Mouse (Mus musculus) olfactory bulb, adult 2 months (tissue): ENCODE data around the gene Slc46a3. TPM values are rescaled to one million over a fixed set of nuclear protein-coding genes. Genes with fewer than 3 reads are reported as not detected.
A peak's percentile ranks its signal among the peaks of the same experiment; 100 is the strongest.

ENCODE experiments used
- H3K27ac ChIP-seq: fragments of 200-500 bp; 2 replicates; pipeline ENCODE4 v1.5.1; 2012; ENCODE audit warnings: low read depth, low read length; ENCODE audit not compliant: insufficient read depth
- H3K4me1 ChIP-seq: fragments of 200-500 bp; 2 replicates; pipeline ENCODE4 v1.6.1; 2012; ENCODE audit warnings: low read length; ENCODE audit not compliant: control insufficient read depth, insufficient read depth
- H3K4me3 ChIP-seq: fragments of 200-500 bp; 2 replicates; pipeline ENCODE4 v1.5.1; 2012; ENCODE audit warnings: mild to moderate bottlenecking, low read depth, low read length, moderate library complexity; ENCODE audit not compliant: insufficient read depth
- CTCF ChIP-seq: fragments of 200-500 bp; IDR thresholded peaks from 2 replicates; pipeline ENCODE4 v1.5.1; 2012; ENCODE audit warnings: low read depth, mild to moderate bottlenecking, low read length, moderate library complexity; ENCODE audit not compliant: insufficient read depth
- POLR2A ChIP-seq: fragments of 200-500 bp; IDR thresholded peaks from 2 replicates; pipeline ENCODE4 v1.6.1; 2012; ENCODE audit warnings: mild to moderate bottlenecking, low read depth, low read length, moderate library complexity; ENCODE audit not compliant: insufficient read depth
- WGBS: fragments of 180-500 bp; shearing (Covaris S2); methylation state at CpG from one replicate; pipeline ENCODE4 v1.1.7; 2018; 5-methylcytosine and 5-hydroxymethylcytosine counted together
- polyA plus RNA-seq: library from polyadenylated mRNA; stranded (reverse); fragments of >200 nt; gene quantifications from 2 replicates; pipeline ENCODE4 v1.2.4, GENCODE M21; 2012; ENCODE audit warnings: low replicate concordance; ENCODE audit not compliant: missing spikeins, insufficient read depth, insufficient read length

Slc46a3 gene
- polyA plus RNA-seq, 1 experiment = not detected

GRCm38 (mm10) chr5:147860076-147860448, 34.6 kb downstream of the Slc46a3 start:
- peak overlapping the region; percentile 93 for H3K4me3 ChIP-seq
- no peak for TF ChIP-seq CTCF
- TF ChIP-seq POLR2A = no peak
- H3K27ac ChIP-seq = peak overlapping the region; percentile 83
- 1% methylated on average over 18 of the region's 18 CpGs for whole genome bisulfite sequencing
- peaks cover 14% of the 10 kb centered on the region for H3K4me1 ChIP-seq

GRCm38 (mm10) chr5:147850194-147850593, 44.4 kb downstream of the Slc46a3 start:
- TF ChIP-seq CTCF = no peak
- no peak for TF ChIP-seq POLR2A
- 29% methylated on average over 7 of the region's 7 CpGs for WGBS
- H3K27ac ChIP-seq = no peak overlapping the region
- H3K4me1 ChIP-seq = peaks cover 9% of the 10 kb centered on the region
- H3K4me3 ChIP-seq = no peak overlapping the region

- 21% methylated on average over 16 of the region's 16 CpGs for WGBS
- no peak for TF ChIP-seq POLR2A
- peak; percentile 46 for TF ChIP-seq CTCF
- no peak overlapping the region for H3K27ac ChIP-seq
Observed at GRCm38 (mm10) chr5:147848164-147848863, 46.3 kb downstream of the Slc46a3 start.

GRCm38 (mm10) chr5:147847361-147847760, 47.3 kb downstream of the Slc46a3 start:
- 36% methylated on average over 5 of the region's 5 CpGs for WGBS
- no peak for TF ChIP-seq CTCF
- no peak for TF ChIP-seq POLR2A
- Histone ChIP-seq H3K4me3 (no peak overlapping the region), H3K27ac (no peak overlapping the region), H3K4me1 (peaks cover 9% of the 10 kb centered on the region)

More at GRCm38 (mm10) chr5:147848164-147848863, 46.3 kb downstream of the Slc46a3 start:
- Histone ChIP-seq H3K4me3 (no peak overlapping the region), H3K4me1 (peaks cover 9% of the 10 kb centered on the region)

GRCm38 (mm10) chr5:147845319-147845718, 49.3 kb downstream of the Slc46a3 start:
- no peak overlapping the region for H3K4me3 ChIP-seq
- 41% methylated on average over 3 of the region's 3 CpGs for WGBS
- H3K27ac ChIP-seq = no peak overlapping the region
- no peak for TF ChIP-seq POLR2A
- TF ChIP-seq CTCF = no peak
- peaks cover 2% of the 10 kb centered on the region; the same call in 1 of the 2 replicates for H3K4me1 ChIP-seq

- Histone ChIP-seq H3K4me1 (no peaks in the 10 kb centered on the region), H3K4me3 (no peak overlapping the region), H3K27ac (no peak overlapping the region)
- TF ChIP-seq CTCF (no peak), POLR2A (no peak)
- WGBS = 44% methylated on average over 7 of the region's 7 CpGs
Observed at GRCm38 (mm10) chr5:147843340-147843739, 51.3 kb downstream of the Slc46a3 start.

- 79% methylated on average over 12 of the region's 12 CpGs for WGBS
Observed at GRCm38 (mm10) chr5:147839418-147839817, 55.2 kb downstream of the Slc46a3 start.

GRCm38 (mm10) chr5:147834841-147835500, 59.6 kb downstream of the Slc46a3 start:
- WGBS = 31% methylated on average over 17 of the region's 17 CpGs
- Histone ChIP-seq H3K27ac (no peak overlapping the region), H3K4me1 (peaks cover 7% of the 10 kb centered on the region), H3K4me3 (no peak overlapping the region)
- no peak for TF ChIP-seq POLR2A
- TF ChIP-seq CTCF = no peak

More at GRCm38 (mm10) chr5:147839418-147839817, 55.2 kb downstream of the Slc46a3 start:
- Histone ChIP-seq H3K4me1 (peaks cover 4% of the 10 kb centered on the region; the same call in 1 of the 2 replicates), H3K4me3 (no peak overlapping the region), H3K27ac (no peak overlapping the region)
- TF ChIP-seq CTCF = no peak
- no peak for TF ChIP-seq POLR2A

- Histone ChIP-seq H3K4me1 (peaks cover 7% of the 10 kb centered on the region), H3K4me3 (no peak overlapping the region), H3K27ac (no peak overlapping the region)
- TF ChIP-seq POLR2A (no peak), CTCF (no peak)
- WGBS = 42% methylated on average over 14 of the region's 14 CpGs
Observed at GRCm38 (mm10) chr5:147832842-147833241, 61.8 kb downstream of the Slc46a3 start.
